Mouse (Mus musculus) liver, postnatal 0 days (tissue): Measurements from ENCODE around the gene Tubb2b.

Experiments
- CTCF ChIP-seq: sonication (generic); IDR thresholded peaks from 2 replicates; pipeline ENCODE4 v1.5.1; 2016; ENCODE audit warnings: antibody characterized with exemption, low read depth
- EP300 ChIP-seq: IDR thresholded peaks from 2 replicates; pipeline ENCODE4 v1.6.1; 2016; ENCODE audit warnings: antibody characterized with exemption, low read depth, mild to moderate bottlenecking

DNA sequence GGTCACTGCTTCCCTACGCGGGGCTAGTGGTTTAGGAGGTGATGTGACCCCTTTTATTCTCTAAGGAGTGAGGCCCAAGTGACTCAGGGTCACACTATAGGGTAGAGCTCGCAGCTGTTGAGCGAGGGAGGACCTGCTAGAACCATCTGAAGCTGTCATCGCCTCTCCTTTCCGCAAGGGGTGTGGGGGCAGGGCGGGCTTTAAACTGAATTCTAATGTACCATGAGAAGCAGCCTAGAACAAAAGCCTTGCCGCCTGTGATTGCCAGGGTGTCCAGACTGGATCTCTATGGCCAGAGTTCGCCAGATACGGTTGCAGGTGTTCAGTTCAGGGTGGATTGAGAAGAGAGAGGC, 1.4 kb upstream of the Tubb2b start:
- TF ChIP-seq CTCF (peak; percentile 20; the same call in 1 of the 2 replicates), EP300 (no peak)
